Mouse (Mus musculus): ENCODE measurements around the gene Npy4r. TPM values are rescaled to one million over a fixed set of nuclear protein-coding genes. Genes with fewer than 3 reads are reported as not detected.

Npy4r gene
- total RNA-seq, 2 experiments from 2014 or later: 0.14 TPM

GRCm38 (mm10) chr14:34120016-34120910 lies 32.0 kb downstream of the Npy4r start:
- intact Hi-C loops (cut with DNase I): no loop called here
- DNase-seq: no peak

GRCm38 (mm10) chr14:34119046-34119723 lies 33.1 kb downstream of the Npy4r start:
- DNase-seq: peak in 1 of 2 experiments; percentile 21
- intact Hi-C loops (cut with DNase I): no loop called here

DNA sequence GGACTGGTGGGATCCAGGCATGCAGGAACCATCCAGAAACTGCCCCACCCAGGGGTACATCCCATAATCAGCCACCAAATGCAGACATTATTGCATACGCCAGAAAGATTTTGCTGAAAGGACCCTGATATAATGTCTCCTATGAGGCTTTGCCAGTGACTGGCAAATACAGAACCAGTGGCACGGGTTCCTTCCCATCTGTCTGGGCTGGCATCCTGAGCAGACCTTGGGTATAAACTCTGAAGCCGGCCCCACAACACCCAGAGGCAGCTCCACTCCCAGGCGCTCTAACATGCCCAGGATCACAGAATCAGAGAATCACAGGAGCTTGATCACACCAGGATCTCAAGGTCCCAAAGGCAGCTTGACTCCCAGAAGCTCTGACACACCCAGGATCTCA lies 38.0 kb downstream of the Npy4r start:
- no peak for DNase-seq
- intact Hi-C loops (cut with DNase I): no loop called here

DNA sequence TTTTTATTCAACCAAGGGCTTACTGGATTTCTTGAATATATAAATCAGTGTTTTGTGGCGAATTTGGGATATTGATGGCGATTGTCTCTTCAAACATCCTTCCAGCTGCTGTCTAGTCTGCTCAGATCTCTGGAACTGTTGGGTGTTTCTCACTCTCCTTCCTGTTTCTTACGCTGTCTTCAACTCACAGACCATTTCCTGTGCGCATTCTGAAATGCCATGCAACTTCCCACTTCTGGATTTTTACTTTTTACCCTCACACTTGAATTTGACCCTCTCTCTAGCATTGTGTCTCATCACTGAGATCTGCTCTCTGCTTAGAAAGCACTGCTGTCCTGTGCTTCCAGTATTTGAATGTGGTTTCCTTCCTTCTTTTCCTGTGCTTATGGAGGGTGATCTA lies 44.7 kb downstream of the Npy4r start:
- no peak for DNase-seq
- intact Hi-C loops (cut with DNase I): loop anchor here (2.0 kb wide), 1 partner anchor 45 kb away; the partner anchor contains the start of gene Npy4r

DNA sequence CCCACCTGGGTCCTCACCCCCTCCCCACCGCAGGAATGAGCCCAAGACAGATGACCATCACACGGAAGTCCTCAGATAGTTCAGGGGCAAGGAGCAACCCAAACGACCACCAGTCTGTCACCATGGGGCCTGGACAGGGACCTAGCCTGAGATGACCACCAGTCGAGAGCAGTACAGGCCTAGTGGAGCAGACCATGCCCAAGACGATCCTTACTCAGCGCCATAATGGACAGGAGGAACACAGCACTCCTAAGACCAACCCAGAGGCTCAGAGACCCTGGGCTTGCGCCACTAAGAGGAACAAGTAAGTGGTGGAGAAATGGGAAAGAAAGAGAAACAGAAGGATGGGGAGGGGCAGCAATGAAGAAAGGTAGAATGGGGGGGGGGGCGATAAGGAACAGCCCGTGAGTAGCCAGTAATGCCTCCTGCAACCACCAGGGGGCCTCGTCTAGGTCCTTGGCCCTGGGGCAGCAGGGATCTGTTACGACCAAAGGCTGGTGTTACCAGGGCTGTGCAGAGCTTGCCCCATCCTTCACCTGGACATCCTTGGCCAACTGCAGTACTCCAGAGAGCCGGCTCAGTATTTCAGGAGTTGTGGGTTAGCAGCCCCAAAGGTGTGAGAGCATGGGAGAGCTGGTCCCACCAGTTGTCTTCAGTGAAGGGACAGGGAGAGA lies 45.8 kb downstream of the Npy4r start:
- peak in 1 of 2 experiments; percentile 50 for DNase-seq
- intact Hi-C loops (cut with DNase I): loop anchor here (2.0 kb wide), 1 partner anchor 46 kb away; the partner anchor contains the start of gene Npy4r

- DNase-seq: peak; percentile 75
- intact Hi-C loops (cut with DNase I): loop anchor here (1.0 to 2.0 kb wide), 3 partner anchors 25 to 146 kb away; no protein-coding TSS in a partner anchor
Observed at GRCm38 (mm10) chr14:34104892-34105291, 47.4 kb downstream of the Npy4r start.

DNA sequence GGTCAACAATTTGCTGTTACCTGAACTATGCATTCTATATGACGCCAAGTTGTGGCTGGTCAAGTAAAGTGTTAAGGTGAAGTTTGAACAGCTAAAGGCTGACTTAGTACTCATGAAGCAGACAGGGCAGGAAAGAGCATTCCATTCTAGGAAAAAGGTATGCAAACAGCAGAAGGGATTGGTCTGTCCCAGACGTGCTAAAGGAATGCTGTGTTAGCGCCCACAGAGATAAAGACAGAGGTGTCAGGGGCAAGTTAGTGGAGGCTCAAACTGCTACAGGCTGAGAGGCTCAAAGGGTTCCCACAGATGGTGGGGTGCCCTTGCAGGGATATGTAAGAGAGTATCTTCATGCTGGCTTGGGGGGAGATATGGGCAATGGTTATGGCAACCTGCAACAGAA lies 48.4 kb downstream of the Npy4r start:
- no peak for DNase-seq

GRCm38 (mm10) chr14:34102601-34103000 lies 49.7 kb downstream of the Npy4r start, which contains the start of gene A630023A22Rik:
TSS of gene A630023A22Rik (minus strand) at chr14:34102754.
- intact Hi-C loops (cut with DNase I): no loop called here
- no peak for DNase-seq

More for the DNA sequence above, 48.4 kb downstream of the Npy4r start:
- intact Hi-C loops (cut with DNase I): loop anchor here (1.0 to 2.0 kb wide), 2 partner anchors 24 to 145 kb away; no protein-coding TSS in a partner anchor

GRCm38 (mm10) chr14:34096161-34096560 lies 56.1 kb downstream of the Npy4r start:
- DNase-seq: no peak
- intact Hi-C loops (cut with DNase I): no loop called here

Other genes starting within 250 kb of the Npy4r start
- gene Gdf10, start 228.9 kb downstream of the Npy4r start, total RNA-seq (2021): 1 to 10 TPM; 1.2 to 1.7 TPM
- gene Gdf2, start 211.4 kb downstream of the Npy4r start, total RNA-seq (2021): under 1 TPM; 0.16 to 0.19 TPM
- gene Rbp3, start 198.5 kb downstream of the Npy4r start, total RNA-seq (2021): not detected
- not detected for gene Zfp488, start 173.7 kb downstream of the Npy4r start, total RNA-seq (2021)
- gene Gm30083, start 137.3 kb downstream of the Npy4r start, total RNA-seq (2021): not detected
- not detected for gene Gm5460, start 135.7 kb downstream of the Npy4r start, total RNA-seq (2021)
- not detected for gene Antxrl, start 99.8 kb downstream of the Npy4r start, total RNA-seq (2021)
- 1 to 10 TPM; 2.6 to 3.7 TPM for gene Anxa8, start 66.5 kb downstream of the Npy4r start, total RNA-seq (2021)
- not detected for gene A630023A22Rik, start 49.7 kb downstream of the Npy4r start, total RNA-seq (2021)
- under 1 TPM; 0.08 to 0.17 TPM for gene Gprin2, start 49.2 kb upstream of the Npy4r start, total RNA-seq (2021)
- gene Syt15, start 67.1 kb upstream of the Npy4r start, total RNA-seq (2021): under 1 TPM; 0.65 to 0.92 TPM
- 1 to 10 TPM; 6.7 to 8.6 TPM for gene Shld2, start 158.0 kb upstream of the Npy4r start, total RNA-seq (2021)
- 100 to 1,000 TPM; 140 to 154 TPM for gene Glud1, start 158.2 kb upstream of the Npy4r start, total RNA-seq (2021)
- gene Fam25c, start 202.9 kb upstream of the Npy4r start, total RNA-seq (2021): not detected
- 1 to 10 TPM; 5.6 to 7.5 TPM for gene Sncg, start 222.3 kb upstream of the Npy4r start, total RNA-seq (2021)
- gene Mmrn2, start 223.0 kb upstream of the Npy4r start, total RNA-seq (2021): 10 to 100 TPM; 33.7 to 44.0 TPM